ENCODE assay signal across 8 mouse cellular contexts in genomic region chr1:167392031-167392640, GRCm38 (mm10). TPM values are rescaled to one million over a fixed set of nuclear protein-coding genes. Genes with fewer than 3 reads are reported as not detected.
A peak's percentile ranks its signal among the peaks of the same experiment; 100 is the strongest.
DNase-seq lines count a peak whose midpoint lies in the region; ATAC-seq lines count a peak whose summit lies in the region.

No protein-coding gene starts in this region.

- no peaks in the 10 kb centered on the region for H3K27me3 ChIP-seq in lung, embryonic 16.5 days (ENCODE audit: control insufficient read depth, insufficient read depth, low read depth, low read length)
- H3K27me3 ChIP-seq in forebrain, embryonic 13.5 days = peaks cover 26% of the 10 kb centered on the region
- H3K27me3 ChIP-seq in limb, embryonic 12.5 days = peaks cover 27% of the 10 kb centered on the region
- no peaks in the 10 kb centered on the region for H3K27me3 ChIP-seq in stomach, embryonic 15.5 days (replicated peaks)

- no peaks in the 10 kb centered on the region for H3K36me3 ChIP-seq in lung, embryonic 16.5 days (ENCODE audit: control insufficient read depth, insufficient read depth, low read length)
- H3K36me3 ChIP-seq in forebrain, embryonic 13.5 days (ENCODE audit: poor library complexity, severe bottlenecking) = no peaks in the 10 kb centered on the region
- H3K36me3 ChIP-seq in limb, embryonic 12.5 days = no peaks in the 10 kb centered on the region
- no peaks in the 10 kb centered on the region for H3K36me3 ChIP-seq in stomach, embryonic 15.5 days

- peaks cover 12% of the 10 kb centered on the region for H3K4me1 ChIP-seq in lung, embryonic 16.5 days (replicated peaks; ENCODE audit: control insufficient read depth, insufficient read depth, low read length)
- peaks cover 14% of the 10 kb centered on the region for H3K4me1 ChIP-seq in forebrain, embryonic 13.5 days
- peaks cover 7% of the 10 kb centered on the region; the same call in 1 of the 2 replicates for H3K4me1 ChIP-seq in limb, embryonic 12.5 days (replicated peaks)
- peaks cover 11% of the 10 kb centered on the region for H3K4me1 ChIP-seq in stomach, embryonic 15.5 days

- H3K4me3 ChIP-seq in lung, embryonic 16.5 days (ENCODE audit: low read length) = peak overlapping the region; percentile 73
- H3K4me3 ChIP-seq in forebrain, embryonic 13.5 days = peak overlapping the region; percentile 67; the same call in 1 of the 2 replicates
- peak overlapping the region; percentile 64; the same call in 1 of the 2 replicates for H3K4me3 ChIP-seq in limb, embryonic 12.5 days (replicated peaks)
- peak overlapping the region; percentile 65 for H3K4me3 ChIP-seq in stomach, embryonic 15.5 days (replicated peaks)

- H3K9ac ChIP-seq in lung, embryonic 16.5 days (ENCODE audit: low read length) = peak overlapping the region; percentile 91
- peak overlapping the region; percentile 70; the same call in 1 of the 2 replicates for H3K9ac ChIP-seq in forebrain, embryonic 13.5 days
- no peak overlapping the region for H3K9ac ChIP-seq in limb, embryonic 12.5 days (replicated peaks)
- 0 out of 2 replicates have a peak overlapping the region, but pooled peaks have one; percentile 47 for H3K9ac ChIP-seq in stomach, embryonic 15.5 days

- no peaks in the 10 kb centered on the region for H3K9me3 ChIP-seq in lung, embryonic 16.5 days (ENCODE audit: control insufficient read depth, low read length)
- H3K9me3 ChIP-seq in forebrain, embryonic 13.5 days (replicated peaks) = no peaks in the 10 kb centered on the region
- H3K9me3 ChIP-seq in limb, embryonic 12.5 days = no peaks in the 10 kb centered on the region
- no peaks in the 10 kb centered on the region for H3K9me3 ChIP-seq in stomach, embryonic 15.5 days

- H3K27ac ChIP-seq in lung, embryonic 16.5 days (ENCODE audit: low read length) = 0 out of 2 replicates have a peak overlapping the region, but pooled peaks have one; percentile 40
- no peak overlapping the region for H3K27ac ChIP-seq in forebrain, embryonic 13.5 days
- H3K27ac ChIP-seq in limb, embryonic 12.5 days = no peak overlapping the region
- peak overlapping the region; percentile 87 for H3K27ac ChIP-seq in stomach, embryonic 15.5 days

- 24% methylated on average over 2 of the region's 2 CpGs for WGBS in lung, embryonic 16.5 days
- WGBS in forebrain, embryonic 13.5 days = 56% methylated on average over 2 of the region's 2 CpGs
- 50% methylated on average over 2 of the region's 2 CpGs for WGBS in limb, embryonic 12.5 days
- whole genome bisulfite sequencing in stomach, embryonic 15.5 days = 20% methylated on average over 2 of the region's 2 CpGs

- ATAC-seq in lung, embryonic 16.5 days (ENCODE audit: low read depth) = no peak
- no peak for ATAC-seq in forebrain, embryonic 13.5 days
- no peak for ATAC-seq in limb, embryonic 12.5 days (ENCODE audit: insufficient number of reproducible peaks, insufficient read depth, low FRiP score, low TSS enrichment, low read depth)
- ATAC-seq in stomach, embryonic 15.5 days (ENCODE audit: insufficient read depth, low FRiP score, low read depth) = no peak

- peak overlapping the region; percentile 82 for H3K4me2 ChIP-seq in lung, embryonic 16.5 days (ENCODE audit: low read depth, low read length)
- peak overlapping the region; percentile 76 for H3K4me2 ChIP-seq in forebrain, embryonic 13.5 days
- H3K4me2 ChIP-seq in limb, embryonic 12.5 days = peak overlapping the region; percentile 90
- H3K4me2 ChIP-seq in stomach, embryonic 15.5 days = peak overlapping the region; percentile 92

- no peak for DNase-seq in lung, adult 18-20 months
- DNase-seq in cerebellum, adult 9-11 months = no peak
- DNase-seq in left cerebral cortex, adult 8-10 months (ENCODE audit: low spot score in 2 of 2) = no peak
- no peak for DNase-seq in retina, embryonic 14.5 days (ENCODE audit: low spot score)

RNA-seq across cellular contexts. Expression of gene Mgst3, which starts 1.5 kb away (rescaled TPM):
- polyA plus RNA-seq in lung, embryonic 16.5 days (2015; fragmentation: Nextera tagmentation; extraction: Ambion mirVana) = 50.8 and 62.5 TPM in 2 replicates
- 59.2 and 59.3 TPM in 2 replicates for polyA plus RNA-seq in forebrain, embryonic 13.5 days (2015; fragmentation: Nextera tagmentation; extraction: Ambion mirVana)
- polyA plus RNA-seq in limb, embryonic 12.5 days (2016; fragmentation: Nextera tagmentation; extraction: Ambion mirVana) = 33.8 and 35.5 TPM in 2 replicates
- 184 and 224 TPM in 2 replicates for polyA plus RNA-seq in stomach, embryonic 15.5 days (2015; fragmentation: Nextera tagmentation; extraction: Ambion mirVana)
- total RNA-seq in left cerebral cortex, adult 8-10 months (2022) = 100 to 1,000 TPM in 1 of 4 experiments, 10 to 100 TPM in 3; 93.7 to 109 (median 95.2) TPM

RNA-seq across cellular contexts. Expression of gene Aldh9a1, which starts 42.3 kb away (rescaled TPM):
- 48.6 and 51.5 TPM in 2 replicates for polyA plus RNA-seq in lung, embryonic 16.5 days (2015; fragmentation: Nextera tagmentation; extraction: Ambion mirVana)
- polyA plus RNA-seq in forebrain, embryonic 13.5 days (2015; fragmentation: Nextera tagmentation; extraction: Ambion mirVana) = 23.2 and 24.8 TPM in 2 replicates
- polyA plus RNA-seq in limb, embryonic 12.5 days (2016; fragmentation: Nextera tagmentation; extraction: Ambion mirVana) = 42.3 and 43.9 TPM in 2 replicates
- polyA plus RNA-seq in stomach, embryonic 15.5 days (2015; fragmentation: Nextera tagmentation; extraction: Ambion mirVana) = 77.1 and 92.8 TPM in 2 replicates
- 10 to 100 TPM; 21.9 to 26.4 (median 22.7) TPM for total RNA-seq in left cerebral cortex, adult 8-10 months (2022)

Comparison
In these comparisons a context has a peak if more than half of its experiments do, and no peak if none do; other contexts are left out.
1. H3K27ac ChIP-seq: peak in lung, embryonic 16.5 days (single experiment) and stomach, embryonic 15.5 days (single experiment); none in forebrain, embryonic 13.5 days (single experiment) and limb, embryonic 12.5 days (single experiment).
2. Peak in every context shown above with its lines, with median percentiles within 50 percentile points of each other: H3K4me2 ChIP-seq and H3K4me3 ChIP-seq.